Mouse (Mus musculus) bone marrow macrophage, adult 2 months (primary cell): Measurements from ENCODE around the gene Ttc32.

Experiments used
- CTCF ChIP-seq: IDR thresholded peaks from 2 replicates; pipeline ENCODE4 v1.5.1; 2012; ENCODE audit warnings: low read depth, mild to moderate bottlenecking, low read length, moderate library complexity
- POLR2A ChIP-seq: IDR thresholded peaks from 2 replicates; pipeline ENCODE4 v1.6.1; 2012; ENCODE audit warnings: mild to moderate bottlenecking, low read depth, low read length, borderline replicate concordance

DNA sequence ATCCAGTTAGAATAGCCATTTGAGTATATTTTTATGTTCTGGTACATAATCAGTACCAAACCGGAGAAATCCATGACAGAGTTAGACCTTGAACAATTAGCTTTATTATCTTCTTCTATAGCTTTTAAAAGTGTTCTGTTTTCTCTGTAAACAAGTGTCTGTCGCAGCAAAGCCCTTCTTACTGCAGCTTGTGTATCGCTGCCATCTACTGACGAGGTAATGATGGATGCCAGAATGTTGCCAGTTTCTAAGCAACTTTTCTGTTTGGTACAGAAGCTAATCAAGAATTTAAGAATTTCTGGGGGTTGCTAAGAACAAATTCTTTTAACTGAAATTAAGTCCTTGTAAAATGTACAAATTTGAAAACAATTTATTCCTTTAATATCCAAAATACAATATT is 6.8 kb upstream of the Ttc32 start:
- TF ChIP-seq CTCF: no peak
- no peak for TF ChIP-seq POLR2A
